Mouse (Mus musculus) heart, adult 2 months (tissue): ENCODE results near the gene Fam214b. TPM values are rescaled to one million over a fixed set of nuclear protein-coding genes. Genes with fewer than 3 reads are reported as not detected.

ENCODE experiments used
- DNase-seq, 2 experiments: peaks; one replicate each; pipeline ENCODE4 v3.0.0; 2021
- H3K27ac ChIP-seq: fragments of 200-600 bp; 2 replicates; pipeline ENCODE4 v1.8.1; 2022
- H3K27me3 ChIP-seq: fragments of 200-500 bp; 2 replicates; pipeline ENCODE4 v1.6.1; 2012; ENCODE audit warnings: mild to moderate bottlenecking, low read length, inconsistent platforms, mixed read lengths; ENCODE audit not compliant: control insufficient read depth, insufficient read depth
- H3K36me3 ChIP-seq: fragments of 200-500 bp; 2 replicates; pipeline ENCODE4 v1.6.1; 2012; ENCODE audit warnings: low read length, inconsistent platforms; ENCODE audit not compliant: control insufficient read depth, insufficient read depth
- H3K4me1 ChIP-seq: fragments of 200-500 bp; 2 replicates; pipeline ENCODE4 v1.6.1; 2011; ENCODE audit warnings: low read length; ENCODE audit not compliant: control insufficient read depth, insufficient read depth
- H3K4me3 ChIP-seq: fragments of 200-600 bp; 2 replicates; pipeline ENCODE4 v1.8.1; 2022
- H3K79me2 ChIP-seq: fragments of 200-500 bp; replicated peaks from 2 replicates; pipeline ENCODE4 v1.6.1; 2012; ENCODE audit warnings: mild to moderate bottlenecking, inconsistent platforms, low read length, moderate library complexity, mixed read lengths; ENCODE audit not compliant: control insufficient read depth, insufficient read depth
- H3K9ac ChIP-seq: fragments of 200-500 bp; 2 replicates; pipeline ENCODE4 v1.6.1; 2012; ENCODE audit warnings: low read depth, mild to moderate bottlenecking, control low read depth, inconsistent platforms, low read length, mixed read lengths
- CTCF ChIP-seq: fragments of 200-600 bp; IDR thresholded peaks from 2 replicates; pipeline ENCODE4 v1.8.1; 2022; ENCODE audit warnings: antibody characterized with exemption, mild to moderate bottlenecking, moderate library complexity
- EP300 ChIP-seq: fragments of 200-500 bp; IDR thresholded peaks from 2 replicates; pipeline ENCODE4 v1.6.1; 2011; ENCODE audit warnings: low read depth, low read length, control low read depth; ENCODE audit not compliant: insufficient read depth
- POLR2A ChIP-seq: fragments of 200-500 bp; IDR thresholded peaks from 2 replicates; pipeline ENCODE4 v1.6.1; 2011; ENCODE audit warnings: mild to moderate bottlenecking, low read depth, low read length, control low read depth; ENCODE audit not compliant: insufficient read depth
- WGBS: fragments of 180-500 bp; shearing (Covaris S2); methylation state at CpG from one replicate; pipeline ENCODE4 v1.1.7; 2018; 5-methylcytosine and 5-hydroxymethylcytosine counted together
- intact Hi-C: fragments of 180-260 bp; cut with DNase I; formaldehyde crosslinking; loops from one replicate; pipeline ENCODE4 v1.15.1; 2025
- polyA plus RNA-seq: library from polyadenylated mRNA; depleted of rRNA; stranded (reverse); fragments of >200 nt; gene quantifications from 2 replicates; pipeline ENCODE4 v1.2.3, GENCODE M21; 2012
- total RNA-seq, 2 experiments: library from RNA; stranded (reverse); gene quantifications; 2 replicates each; pipeline ENCODE4 v1.2.3; 2021

Fam214b gene
- total and polyA plus RNA-seq, 3 experiments = 21.3 to 33.1 (median 26.3) TPM

GRCm38 (mm10) chr4:43052627-43053026 is 6.6 kb upstream of the Fam214b start:
- no peaks in the 10 kb centered on the region for H3K4me1 ChIP-seq
- TF ChIP-seq CTCF = peak; percentile 91
- no peak for TF ChIP-seq EP300
- no peaks in the 10 kb centered on the region for H3K79me2 ChIP-seq
- DNase-seq = peak; percentile 37 to 42
- no peak overlapping the region for H3K9ac ChIP-seq
- intact Hi-C loops = no loop called here
- no peaks in the 10 kb centered on the region for H3K27me3 ChIP-seq
- 8% methylated on average over 4 of the region's 4 CpGs for WGBS
- no peak overlapping the region for H3K27ac ChIP-seq
- H3K36me3 ChIP-seq = no peaks in the 10 kb centered on the region
- no peak overlapping the region for H3K4me3 ChIP-seq

GRCm38 (mm10) chr4:43047231-43047630 is 1.2 kb upstream of the Fam214b start:
- Histone ChIP-seq H3K4me1 (peaks cover 5% of the 10 kb centered on the region), H3K27ac (peak overlapping the region; percentile 32; the same call in 1 of the 2 replicates), H3K4me3 (no peak overlapping the region; the same call in 1 of the 2 replicates), H3K79me2 (no peaks in the 10 kb centered on the region), H3K27me3 (no peaks in the 10 kb centered on the region), H3K36me3 (no peaks in the 10 kb centered on the region), H3K9ac (no peak overlapping the region)
- DNase-seq = peak; percentile 44 to 75
- TF ChIP-seq EP300 (no peak), POLR2A (no peak), CTCF (peak; percentile 88)
- WGBS = 4% methylated on average over 5 of the region's 5 CpGs
- intact Hi-C loops = loop anchor here (1.0 to 10.0 kb wide), 4 partner anchors 68 to 375 kb away; no protein-coding TSS in a partner anchor

GRCm38 (mm10) chr4:43046607-43047006 is 587 bp upstream of the Fam214b start:
- H3K79me2 ChIP-seq = no peaks in the 10 kb centered on the region
- 48% methylated on average over 5 of the region's 5 CpGs for WGBS
- intact Hi-C loops = loop anchor here (1.0 to 10.0 kb wide), 4 partner anchors 69 to 376 kb away; no protein-coding TSS in a partner anchor
- peak overlapping the region; percentile 42; the same call in 1 of the 2 replicates for H3K9ac ChIP-seq
- peak overlapping the region; percentile 32 for H3K27ac ChIP-seq
- peak overlapping the region; percentile 13; the same call in 1 of the 2 replicates for H3K4me3 ChIP-seq
- no peaks in the 10 kb centered on the region for H3K27me3 ChIP-seq
- no peak for DNase-seq
- H3K4me1 ChIP-seq = peaks cover 5% of the 10 kb centered on the region
- no peaks in the 10 kb centered on the region for H3K36me3 ChIP-seq
- TF ChIP-seq EP300 = no peak
- TF ChIP-seq CTCF = no peak
- TF ChIP-seq POLR2A = no peak

- intact Hi-C loops = loop anchor here (5.0 to 10.0 kb wide), 2 partner anchors 360 to 377 kb away; no protein-coding TSS in a partner anchor
- 9% methylated on average over 13 of the region's 13 CpGs for WGBS
- no peak for DNase-seq
These were observed 748 bp downstream of the Fam214b start for GRCm38 (mm10) chr4:43045285-43045658.

GRCm38 (mm10) chr4:43044673-43045072 is 1.3 kb downstream of the Fam214b start:
- peaks cover 5% of the 10 kb centered on the region for H3K4me1 ChIP-seq
- H3K4me3 ChIP-seq = peak overlapping the region; percentile 71
- no peak for TF ChIP-seq POLR2A
- 0 out of 2 replicates have a peak, but pooled peaks have one; percentile 36 for TF ChIP-seq EP300
- intact Hi-C loops = loop anchor here (5.0 to 10.0 kb wide), 2 partner anchors 360 to 378 kb away; no protein-coding TSS in a partner anchor
- peak; percentile 58 to 75 for DNase-seq
- H3K36me3 ChIP-seq = no peaks in the 10 kb centered on the region
- no peaks in the 10 kb centered on the region for H3K27me3 ChIP-seq
- no peaks in the 10 kb centered on the region for H3K79me2 ChIP-seq
- H3K27ac ChIP-seq = peak overlapping the region; percentile 79
- no peak overlapping the region; the same call in 1 of the 2 replicates for H3K9ac ChIP-seq
- 20% methylated on average over 4 of the region's 4 CpGs for WGBS

More at GRCm38 (mm10) chr4:43045285-43045658, 748 bp downstream of the Fam214b start:
- TF ChIP-seq CTCF = no peak
- no peak for TF ChIP-seq POLR2A
- TF ChIP-seq EP300 = no peak
- H3K4me1 ChIP-seq = peaks cover 5% of the 10 kb centered on the region
- H3K79me2 ChIP-seq = no peaks in the 10 kb centered on the region
- H3K36me3 ChIP-seq = no peaks in the 10 kb centered on the region
- H3K27me3 ChIP-seq = no peaks in the 10 kb centered on the region
- peak overlapping the region; percentile 79 for H3K27ac ChIP-seq
- peak overlapping the region; percentile 71 for H3K4me3 ChIP-seq
- H3K9ac ChIP-seq = peak overlapping the region; percentile 54

- intact Hi-C loops = loop anchor here (10.0 kb wide), 1 partner anchor 361 kb away; no protein-coding TSS in a partner anchor
These were observed 2.2 kb downstream of the Fam214b start for GRCm38 (mm10) chr4:43043644-43044357.

More at GRCm38 (mm10) chr4:43043644-43044357, 2.2 kb downstream of the Fam214b start:
- no peak overlapping the region for H3K9ac ChIP-seq
- 29% methylated on average over 7 of the region's 7 CpGs for WGBS
- H3K27me3 ChIP-seq = no peaks in the 10 kb centered on the region
- H3K4me1 ChIP-seq = peaks cover 10% of the 10 kb centered on the region
- H3K27ac ChIP-seq = peak overlapping the region; percentile 79
- no peak for TF ChIP-seq POLR2A
- TF ChIP-seq CTCF = no peak
- TF ChIP-seq EP300 = no peak
- H3K36me3 ChIP-seq = no peaks in the 10 kb centered on the region
- peak overlapping the region; percentile 24; the same call in 1 of the 2 replicates for H3K4me3 ChIP-seq
- peak; percentile 70 to 83 for DNase-seq
- H3K79me2 ChIP-seq = no peaks in the 10 kb centered on the region
